Mouse (Mus musculus) embryonic facial prominence, embryonic 13.5 days (tissue): Measurements from ENCODE around the gene Vamp4. TPM values are rescaled to one million over a fixed set of nuclear protein-coding genes. Genes with fewer than 3 reads are reported as not detected.
"Not testable (repeated sequence)": the region's sequence is repeated elsewhere in the genome, so short reads cannot be mapped to it uniquely, and the experiment has no call there.

ENCODE experiments used
- ATAC-seq: fragments of 200-750 bp; cut with Nextera tagmentation; 2 replicates; pipeline ENCODE4 v1.8.0; 2017; ENCODE audit warnings: low read depth; ENCODE audit not compliant: insufficient number of reproducible peaks, insufficient read depth, low FRiP score, low TSS enrichment
- H3K27ac ChIP-seq: fragments of 300-500 bp; sonication (generic); 2 replicates; pipeline ENCODE4 v1.5.1; 2015; ENCODE audit warnings: moderate library complexity, mild to moderate bottlenecking, inconsistent platforms
- H3K27me3 ChIP-seq: fragments of 300-500 bp; sonication (generic); 2 replicates; pipeline ENCODE4 v1.6.1; 2015; ENCODE audit warnings: mild to moderate bottlenecking, inconsistent platforms
- H3K36me3 ChIP-seq: fragments of 300-500 bp; sonication (generic); 2 replicates; pipeline ENCODE4 v1.6.1; 2015; ENCODE audit warnings: mild to moderate bottlenecking, inconsistent platforms
- H3K4me1 ChIP-seq: fragments of 300-500 bp; sonication (generic); 2 replicates; pipeline ENCODE4 v1.6.1; 2015; ENCODE audit warnings: inconsistent platforms
- H3K4me2 ChIP-seq: fragments of 300-500 bp; sonication (generic); 2 replicates; pipeline ENCODE4 v1.6.1; 2015; ENCODE audit warnings: moderate library complexity, mild to moderate bottlenecking, inconsistent platforms
- H3K4me3 ChIP-seq: fragments of 300-500 bp; sonication (generic); 2 replicates; pipeline ENCODE4 v1.5.1; 2015; ENCODE audit warnings: mild to moderate bottlenecking, inconsistent platforms
- H3K9ac ChIP-seq: fragments of 300-500 bp; sonication (generic); 2 replicates; pipeline ENCODE4 v1.6.1; 2015; ENCODE audit warnings: mild to moderate bottlenecking, inconsistent platforms
- H3K9me3 ChIP-seq: fragments of 300-500 bp; sonication (generic); 2 replicates; pipeline ENCODE4 v1.6.1; 2016; ENCODE audit warnings: inconsistent platforms
- WGBS: fragments of 180-500 bp; shearing (Covaris S2); methylation state at CpG from one replicate; pipeline ENCODE4 v1.1.7; 2015; ENCODE audit warnings: mixed read lengths; 5-methylcytosine and 5-hydroxymethylcytosine counted together
- polyA plus RNA-seq: library from polyadenylated mRNA; unstranded; fragments of >200 nt; fragmentation: Nextera tagmentation; extraction: Ambion mirVana; gene quantifications from 2 replicates; pipeline ENCODE4 v1.2.1, GENCODE M21; 2015

The Vamp4 gene
- polyA plus RNA-seq, 1 experiment from 2014 or later = 85.8 TPM

DNA sequence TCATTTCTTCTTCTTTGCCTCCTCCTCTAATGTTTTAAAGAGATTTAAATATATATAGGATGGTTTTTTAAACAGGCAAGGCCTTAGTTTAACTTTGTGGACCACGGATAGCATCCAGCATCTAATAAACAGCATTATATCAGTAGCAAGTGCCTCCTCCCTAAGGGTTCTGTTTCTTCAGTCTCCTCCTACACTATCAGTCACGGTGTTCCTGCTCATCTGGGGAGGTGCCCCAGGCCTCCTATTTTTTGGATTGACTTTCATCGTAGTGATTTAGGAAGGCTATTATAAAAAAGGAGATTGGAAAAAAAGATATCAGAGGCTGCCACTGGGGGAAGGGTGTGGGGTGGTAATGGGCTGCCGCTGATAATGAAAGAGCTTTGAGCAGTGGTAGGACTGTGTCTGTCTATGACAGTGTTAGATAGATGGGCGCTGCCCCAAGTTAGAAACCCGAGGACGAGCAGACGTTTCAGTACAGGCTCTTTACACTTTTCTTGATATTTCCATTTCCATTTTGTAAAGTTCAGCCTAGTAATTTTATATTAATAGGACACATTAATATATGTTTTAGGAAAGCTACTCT is 20.2 kb downstream of the Vamp4 start:
- H3K4me1 ChIP-seq = peaks cover 3% of the 10 kb centered on the region; the same call in 1 of the 2 replicates
- no peak for ATAC-seq
- H3K27ac ChIP-seq = no peak overlapping the region
- H3K27me3 ChIP-seq = no peaks in the 10 kb centered on the region
- no peak overlapping the region for H3K4me2 ChIP-seq
- H3K4me3 ChIP-seq = no peak overlapping the region
- no peak overlapping the region for H3K9ac ChIP-seq
- 75% methylated on average over 8 of the region's 8 CpGs for WGBS
- no peaks in the 10 kb centered on the region for H3K9me3 ChIP-seq
- peaks cover 16% of the 10 kb centered on the region for H3K36me3 ChIP-seq

DNA sequence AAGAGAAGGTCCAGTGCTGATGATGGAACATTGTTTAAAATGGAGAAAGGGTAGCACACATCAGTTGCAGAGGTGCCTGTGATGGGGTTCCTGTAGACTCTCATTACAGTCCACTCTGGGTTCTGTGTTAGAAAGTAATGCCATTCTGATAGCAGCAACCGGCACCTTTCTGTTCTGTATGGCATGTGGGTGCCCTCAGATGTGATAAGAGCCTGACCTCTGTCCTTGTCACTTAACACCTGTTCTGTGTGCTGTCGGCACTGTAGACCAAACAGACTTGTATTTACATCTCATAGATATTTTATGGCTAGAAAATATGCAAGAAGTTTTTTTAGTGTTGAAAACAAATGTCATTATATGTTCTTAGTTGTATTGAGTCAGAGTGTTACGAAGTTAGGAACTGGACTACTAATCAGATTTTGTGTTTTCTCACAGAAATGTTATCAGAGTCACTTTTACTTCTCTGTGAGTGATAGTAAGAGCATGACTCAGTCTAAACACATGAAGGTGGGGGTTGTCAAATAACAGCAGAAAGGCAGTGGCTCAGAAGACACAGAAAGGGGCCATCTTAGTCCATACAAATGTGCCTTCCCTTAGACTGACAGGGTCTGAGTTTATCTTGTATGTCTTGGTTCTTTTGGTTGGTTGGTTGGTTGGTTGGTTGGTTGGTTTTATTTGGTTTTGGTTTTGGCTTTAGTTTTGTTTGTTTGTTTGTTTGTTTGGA is 27.2 kb downstream of the Vamp4 start:
- no peaks in the 10 kb centered on the region for H3K4me1 ChIP-seq
- H3K36me3 ChIP-seq = peaks cover 37% of the 10 kb centered on the region
- WGBS = 88% methylated on average over 3 of the region's 3 CpGs
- no peak overlapping the region for H3K4me2 ChIP-seq
- no peak for ATAC-seq
- H3K9me3 ChIP-seq = no peaks in the 10 kb centered on the region
- no peak overlapping the region for H3K4me3 ChIP-seq
- no peak overlapping the region for H3K27ac ChIP-seq
- no peaks in the 10 kb centered on the region for H3K27me3 ChIP-seq
- no peak overlapping the region for H3K9ac ChIP-seq

DNA sequence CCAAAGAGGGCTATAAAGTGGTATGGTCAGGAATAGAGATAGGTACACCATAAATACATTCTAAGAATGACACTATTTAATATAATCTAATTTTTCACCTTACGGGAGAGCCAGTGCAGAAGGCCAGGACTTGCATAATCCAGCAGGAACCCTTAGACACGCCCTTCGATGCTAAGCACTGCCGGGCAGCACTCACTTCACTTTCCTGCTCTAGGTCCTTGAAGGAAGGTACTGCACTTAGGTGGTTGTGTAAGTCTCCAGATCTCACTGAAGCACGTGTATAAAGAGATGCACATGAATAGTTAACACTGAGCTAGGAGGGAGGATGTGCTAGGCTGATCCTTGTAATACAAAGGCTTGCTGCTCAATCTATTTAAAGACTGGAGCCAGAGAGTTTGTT is 29.3 kb downstream of the Vamp4 start:
- H3K4me2 ChIP-seq = no peak overlapping the region
- ATAC-seq = no peak
- no peaks in the 10 kb centered on the region for H3K27me3 ChIP-seq
- no peak overlapping the region for H3K27ac ChIP-seq
- H3K36me3 ChIP-seq = peaks cover 37% of the 10 kb centered on the region
- H3K9ac ChIP-seq = no peak overlapping the region
- H3K9me3 ChIP-seq = no peaks in the 10 kb centered on the region
- H3K4me1 ChIP-seq = no peaks in the 10 kb centered on the region
- 92% methylated on average over 5 of the region's 5 CpGs for WGBS
- no peak overlapping the region for H3K4me3 ChIP-seq

- ATAC-seq = no peak
- H3K9me3 ChIP-seq = no peaks in the 10 kb centered on the region
- no peaks in the 10 kb centered on the region for H3K27me3 ChIP-seq
- no peak overlapping the region for H3K27ac ChIP-seq
- H3K36me3 ChIP-seq = peaks cover 30% of the 10 kb centered on the region
- H3K4me1 ChIP-seq = no peaks in the 10 kb centered on the region
- no peak overlapping the region for H3K4me2 ChIP-seq
- H3K9ac ChIP-seq = no peak overlapping the region
- 86% methylated on average over 4 of the region's 4 CpGs for WGBS
- no peak overlapping the region for H3K4me3 ChIP-seq
These were observed 31.0 kb downstream of the Vamp4 start for GRCm38 (mm10) chr1:162601288-162601687.

DNA sequence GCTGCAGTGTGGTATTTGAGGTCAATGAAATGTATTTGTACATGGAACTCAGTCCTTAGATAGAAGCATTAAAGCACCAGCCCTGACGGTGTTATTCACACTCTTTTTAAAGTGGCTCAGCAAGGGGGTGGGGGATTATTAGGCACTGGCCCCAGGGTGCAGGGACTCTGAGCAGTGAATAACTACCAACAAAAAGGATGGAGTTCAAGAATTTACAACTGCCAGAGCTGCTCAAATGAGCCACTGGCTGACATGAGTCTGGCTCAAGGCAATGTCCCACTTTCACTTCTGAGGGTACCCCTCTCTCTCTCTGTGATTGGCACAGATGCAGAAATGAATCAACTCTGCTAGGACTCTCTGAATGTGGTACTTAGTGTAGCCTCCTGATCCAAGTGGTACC is 37.8 kb downstream of the Vamp4 start:
- Histone ChIP-seq H3K9ac (no peak overlapping the region), H3K36me3 (no peaks in the 10 kb centered on the region), H3K4me1 (peaks cover 12% of the 10 kb centered on the region), H3K27ac (no peak overlapping the region), H3K4me2 (no peak overlapping the region), H3K4me3 (no peak overlapping the region), H3K27me3 (no peaks in the 10 kb centered on the region), H3K9me3 (no peaks in the 10 kb centered on the region)
- no peak for ATAC-seq
- WGBS = 19% methylated on average over 1 of the region's 1 CpGs

DNA sequence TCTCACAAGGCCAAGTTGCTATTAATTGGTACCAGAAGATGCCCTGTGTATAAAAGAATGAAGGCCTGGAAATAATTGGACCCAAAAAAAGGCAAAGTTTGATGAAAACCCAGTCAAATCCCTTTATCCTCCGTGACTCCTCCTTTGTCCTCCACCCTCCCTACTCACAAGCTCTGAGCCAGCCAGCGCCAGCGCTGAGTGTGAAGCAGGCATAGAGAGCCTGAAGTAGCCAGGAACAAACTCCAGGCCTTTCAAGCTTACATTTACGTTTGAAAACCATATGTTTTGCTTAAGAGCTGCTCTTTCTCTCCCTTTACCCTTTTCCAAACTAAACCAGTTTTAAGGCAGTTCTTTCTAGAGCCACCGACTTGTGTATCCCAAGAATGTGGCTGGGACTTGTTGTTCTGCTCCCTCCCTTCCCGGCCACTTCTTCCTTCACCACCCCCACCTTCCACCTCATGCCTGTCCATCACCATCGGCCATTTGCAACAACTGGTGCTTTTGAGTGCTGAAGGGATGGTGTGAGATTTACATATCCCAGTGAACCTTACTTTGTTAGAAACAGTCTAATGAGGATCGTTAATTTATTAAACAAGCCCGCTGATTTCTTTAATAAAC is 39.4 kb downstream of the Vamp4 start:
- ATAC-seq = no peak
- no peak overlapping the region for H3K4me3 ChIP-seq
- H3K4me1 ChIP-seq = peaks cover 12% of the 10 kb centered on the region
- no peaks in the 10 kb centered on the region for H3K27me3 ChIP-seq
- H3K27ac ChIP-seq = peak overlapping the region; percentile 63
- no peaks in the 10 kb centered on the region for H3K9me3 ChIP-seq
- no peak overlapping the region for H3K4me2 ChIP-seq
- no peaks in the 10 kb centered on the region for H3K36me3 ChIP-seq
- H3K9ac ChIP-seq = no peak overlapping the region
- 34% methylated on average over 9 of the region's 9 CpGs for WGBS

- ATAC-seq = no peak
- Histone ChIP-seq H3K9me3 (no peaks in the 10 kb centered on the region), H3K27me3 (no peaks in the 10 kb centered on the region), H3K9ac (no peak overlapping the region), H3K4me2 (no peak overlapping the region), H3K4me1 (peaks cover 12% of the 10 kb centered on the region), H3K4me3 (no peak overlapping the region), H3K36me3 (no peaks in the 10 kb centered on the region), H3K27ac (no peak overlapping the region)
- WGBS = 84% methylated on average over 4 of the region's 4 CpGs
These were observed 40.9 kb downstream of the Vamp4 start for GRCm38 (mm10) chr1:162611191-162611590.

- no peak for ATAC-seq
- Histone ChIP-seq H3K9ac (no peak overlapping the region), H3K4me2 (no peak overlapping the region), H3K36me3 (no peaks in the 10 kb centered on the region), H3K27me3 (no peaks in the 10 kb centered on the region), H3K4me3 (no peak overlapping the region), H3K4me1 (no peaks in the 10 kb centered on the region), H3K9me3 (no peaks in the 10 kb centered on the region), H3K27ac (no peak overlapping the region)
- 67% methylated on average over 1 of the region's 1 CpGs for WGBS
These were observed 45.2 kb downstream of the Vamp4 start for GRCm38 (mm10) chr1:162615511-162615910.

GRCm38 (mm10) chr1:162620487-162620886 is 50.2 kb downstream of the Vamp4 start:
- 68% methylated on average over 4 of the region's 4 CpGs for WGBS

GRCm38 (mm10) chr1:162623895-162624294 is 53.6 kb downstream of the Vamp4 start:
- Histone ChIP-seq H3K36me3 (no peaks in the 10 kb centered on the region), H3K27me3 (no peaks in the 10 kb centered on the region), H3K4me2 (no peak overlapping the region), H3K9ac (no peak overlapping the region), H3K9me3 (no peaks in the 10 kb centered on the region), H3K27ac (no peak overlapping the region), H3K4me3 (no peak overlapping the region), H3K4me1 (no peaks in the 10 kb centered on the region)
- ATAC-seq = no peak
- WGBS = 44% methylated on average over 4 of the region's 4 CpGs

More at GRCm38 (mm10) chr1:162620487-162620886, 50.2 kb downstream of the Vamp4 start:
- H3K27me3 ChIP-seq = no peaks in the 10 kb centered on the region
- no peak overlapping the region for H3K27ac ChIP-seq
- H3K4me3 ChIP-seq = no peak overlapping the region
- no peaks in the 10 kb centered on the region for H3K4me1 ChIP-seq
- H3K9me3 ChIP-seq = no peaks in the 10 kb centered on the region
- no peaks in the 10 kb centered on the region for H3K36me3 ChIP-seq
- ATAC-seq = no peak
- H3K9ac ChIP-seq = no peak overlapping the region
- H3K4me2 ChIP-seq = no peak overlapping the region

GRCm38 (mm10) chr1:162625229-162625628 is 54.9 kb downstream of the Vamp4 start:
- ATAC-seq = no peak
- H3K4me3 ChIP-seq = no peak overlapping the region
- no peaks in the 10 kb centered on the region for H3K27me3 ChIP-seq
- no peak overlapping the region for H3K27ac ChIP-seq
- WGBS = 67% methylated on average over 7 of the region's 7 CpGs
- no peaks in the 10 kb centered on the region for H3K4me1 ChIP-seq
- H3K9ac ChIP-seq = no peak overlapping the region
- no peaks in the 10 kb centered on the region for H3K36me3 ChIP-seq
- H3K4me2 ChIP-seq = no peak overlapping the region
- H3K9me3 ChIP-seq = no peaks in the 10 kb centered on the region

DNA sequence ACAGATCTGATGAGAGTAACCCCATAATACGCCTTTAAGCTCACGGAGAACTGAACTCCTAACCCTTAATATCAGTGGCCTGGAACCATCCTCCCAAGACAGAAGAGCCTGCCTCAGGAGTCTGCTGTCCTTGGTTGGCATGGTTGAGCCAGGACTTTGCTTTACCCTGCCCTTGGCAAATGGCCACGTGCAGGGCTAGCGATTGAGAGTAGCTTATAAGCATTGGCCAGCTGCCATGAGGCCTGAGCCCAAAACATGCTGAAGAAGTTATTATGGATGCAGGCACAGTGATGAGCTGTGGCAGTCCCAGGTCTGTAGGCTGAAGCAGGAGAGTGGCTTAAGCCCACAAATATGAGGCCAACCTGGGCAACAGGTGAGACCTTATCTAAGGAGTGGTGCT is 57.5 kb downstream of the Vamp4 start:
- H3K4me2 ChIP-seq, ATAC-seq, H3K4me3 ChIP-seq, H3K4me1 ChIP-seq, H3K36me3 ChIP-seq, H3K27me3 ChIP-seq, H3K9me3 ChIP-seq, H3K27ac ChIP-seq, H3K9ac ChIP-seq: not testable (repeated sequence)
- WGBS = 92% methylated on average over 4 of the region's 4 CpGs
